Mouse (Mus musculus): ENCODE results near the gene Mapk1.
A peak's percentile ranks its signal among the peaks of the same experiment; 100 is the strongest.
"Not testable (repeated sequence)": the region's sequence is repeated elsewhere in the genome, so short reads cannot be mapped to it uniquely, and the experiment has no call there.

The Mapk1 gene

GRCm38 (mm10) chr16:16983131-16983533 lies at the start of gene Mapk1:
Gene Mapk1 (plus strand): TSS chr16:16983382.
- peak; percentile 91 for DNase-seq (ENCODE audit: low spot score)

DNA sequence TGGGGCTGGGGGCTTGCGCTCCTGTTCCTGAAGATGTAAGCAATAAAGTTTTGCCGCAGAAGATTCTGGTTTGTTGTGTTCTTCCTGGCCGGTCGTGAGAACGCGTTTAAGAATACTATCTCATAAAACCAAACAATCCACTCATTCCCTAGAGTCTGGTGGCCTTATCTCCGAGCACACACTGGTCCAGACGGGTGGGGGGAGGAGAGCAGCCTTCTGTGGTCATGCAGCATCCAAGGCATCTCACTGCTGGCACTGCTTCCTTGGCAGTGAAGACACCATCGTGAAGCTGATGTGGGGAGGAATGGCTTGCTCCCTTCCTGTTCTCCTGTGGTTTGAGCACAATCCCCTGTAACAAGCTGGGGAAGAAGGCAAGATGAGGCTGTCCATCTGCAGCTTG lies 43.6 kb upstream of the Mapk1 start:
- no peak for DNase-seq (ENCODE audit: low spot score)

DNA sequence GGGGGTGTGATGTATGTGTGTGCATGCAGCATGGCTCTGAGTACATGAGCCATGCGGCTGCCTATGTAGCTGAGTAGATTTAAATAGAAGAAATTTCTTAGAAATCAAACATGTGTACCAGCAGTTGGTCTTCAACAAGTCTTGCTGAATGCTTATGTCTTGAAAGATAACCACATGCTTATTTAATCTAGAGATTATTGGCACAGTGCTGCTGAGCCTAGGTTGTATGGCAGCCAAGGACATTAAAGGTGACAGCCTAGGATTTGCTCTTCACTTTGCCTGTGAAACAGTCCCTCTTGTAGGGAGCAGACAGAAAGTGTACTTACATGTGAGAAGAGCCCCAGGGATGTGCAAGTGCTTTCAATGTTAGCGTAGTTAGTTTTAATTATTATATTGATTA lies 42.1 kb upstream of the Mapk1 start:
- DNase-seq (ENCODE audit: low spot score) = no peak

DNA sequence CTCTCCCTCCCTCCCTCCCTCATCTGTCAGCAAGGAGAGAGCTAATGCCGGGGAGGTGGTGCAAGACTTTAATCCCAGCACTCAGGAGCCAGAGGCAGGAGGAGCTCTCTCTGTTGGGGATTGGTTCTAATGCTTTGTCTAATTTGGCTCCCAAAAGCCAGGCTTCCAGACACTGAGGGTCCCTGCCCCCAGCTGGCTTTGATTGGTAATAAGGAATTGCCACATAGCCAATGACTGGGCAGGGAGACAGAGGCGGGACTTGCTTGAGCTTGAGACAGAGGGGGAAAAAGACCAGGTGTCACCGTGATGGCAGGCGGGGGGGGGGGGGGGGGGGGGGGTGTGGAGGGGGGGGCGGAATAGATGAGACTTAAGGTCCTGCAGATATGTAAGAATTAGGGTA lies 24.6 kb upstream of the Mapk1 start:
- no peak for DNase-seq (ENCODE audit: low spot score)

- no peak for DNase-seq (ENCODE audit: low spot score)
Measured at GRCm38 (mm10) chr16:16959907-16960306, 23.3 kb upstream of the Mapk1 start.

- no peak for DNase-seq (ENCODE audit: low spot score)
Measured at GRCm38 (mm10) chr16:16965149-16965548, 18.0 kb upstream of the Mapk1 start.

DNA sequence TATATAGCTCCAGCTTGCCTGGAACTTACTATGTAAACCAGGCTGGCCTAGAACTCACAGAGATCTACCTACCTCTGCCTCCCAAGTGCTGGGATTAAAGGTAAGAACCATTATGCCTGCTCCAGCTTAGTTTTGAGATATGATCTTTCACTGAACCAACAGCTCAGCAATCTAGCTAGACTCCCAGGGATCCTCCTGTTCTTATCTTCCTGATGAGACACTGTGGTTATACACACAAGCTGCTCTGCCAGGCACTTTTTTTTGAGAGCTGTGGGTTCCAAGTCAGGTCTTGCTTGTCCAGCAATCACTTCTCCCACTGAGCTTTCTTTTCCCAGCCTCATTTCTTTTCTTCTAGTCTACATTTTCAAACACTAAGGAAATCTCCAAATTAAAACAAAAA lies 16.9 kb upstream of the Mapk1 start:
- DNase-seq (ENCODE audit: low spot score) = no peak

- no peak for DNase-seq (ENCODE audit: low spot score)
Measured at GRCm38 (mm10) chr16:16978061-16978460, 5.1 kb upstream of the Mapk1 start.

DNA sequence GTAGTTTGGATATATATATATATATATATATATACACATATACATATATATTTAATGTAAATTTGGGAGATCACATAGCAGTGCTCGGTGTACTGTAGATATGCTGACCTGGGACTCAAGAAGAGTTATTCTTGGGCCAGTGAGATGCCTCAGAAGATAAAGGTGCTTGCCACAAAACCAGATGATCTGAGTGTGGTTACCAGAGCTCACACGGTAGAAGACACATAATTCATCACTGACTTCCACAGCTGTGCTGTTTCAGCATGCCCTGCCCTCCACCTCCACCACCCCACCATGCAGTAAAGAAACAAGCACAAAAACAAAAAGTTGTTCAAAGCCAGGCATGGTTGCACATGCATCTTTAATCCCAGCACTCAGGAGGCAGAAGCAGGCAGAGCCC lies 4.4 kb upstream of the Mapk1 start:
- DNase-seq (ENCODE audit: low spot score) = no peak

GRCm38 (mm10) chr16:16982636-16983035 lies 546 bp upstream of the Mapk1 start:
- no peak for DNase-seq (ENCODE audit: low spot score)

DNA sequence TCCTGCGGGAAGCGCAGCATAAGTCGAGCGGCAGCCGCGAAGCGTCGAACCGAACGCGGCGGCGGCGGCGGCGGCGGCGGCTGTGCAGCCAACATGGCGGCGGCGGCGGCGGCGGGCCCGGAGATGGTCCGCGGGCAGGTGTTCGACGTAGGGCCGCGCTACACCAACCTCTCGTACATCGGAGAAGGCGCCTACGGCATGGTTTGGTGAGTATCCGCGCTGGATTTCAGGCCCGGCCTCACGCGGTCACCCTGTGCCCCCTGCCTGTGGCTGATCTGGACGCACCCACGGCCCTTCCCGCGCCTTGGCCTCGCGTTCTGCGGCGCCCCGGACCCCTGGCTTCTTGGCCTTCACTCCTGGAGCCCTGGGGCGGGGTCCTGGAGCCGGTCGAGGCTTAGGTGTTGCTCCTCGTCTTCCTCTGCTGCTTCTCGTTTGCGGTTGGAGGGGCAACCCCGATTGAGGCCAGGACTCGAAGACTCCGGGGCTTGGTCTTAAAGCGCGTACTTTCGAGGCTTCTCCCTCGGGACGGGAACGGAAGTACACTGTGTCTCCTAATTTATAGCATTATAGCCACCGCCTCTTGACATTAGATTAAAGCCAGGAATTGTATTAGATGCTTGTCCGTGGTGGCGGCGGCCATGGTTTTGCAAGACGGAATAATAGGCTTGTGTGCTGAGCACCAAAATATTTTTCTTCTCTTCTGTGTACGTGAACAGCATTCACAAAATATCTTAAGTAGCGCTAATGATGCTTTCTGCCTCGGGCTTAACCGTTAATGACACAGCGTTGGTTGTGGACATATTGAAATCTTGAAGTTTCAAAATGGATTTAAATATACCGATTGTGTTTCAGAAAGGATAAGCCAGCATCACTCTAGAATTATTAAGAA lies 596 bp downstream of the Mapk1 start:
- DNase-seq (ENCODE audit: low spot score) = peak; percentile 47

- no peak for DNase-seq (ENCODE audit: low spot score)
Measured at GRCm38 (mm10) chr16:16984423-16984941, 1.3 kb downstream of the Mapk1 start.

- no peak for DNase-seq (ENCODE audit: low spot score)
Measured at GRCm38 (mm10) chr16:16987248-16987647, 4.1 kb downstream of the Mapk1 start.

DNA sequence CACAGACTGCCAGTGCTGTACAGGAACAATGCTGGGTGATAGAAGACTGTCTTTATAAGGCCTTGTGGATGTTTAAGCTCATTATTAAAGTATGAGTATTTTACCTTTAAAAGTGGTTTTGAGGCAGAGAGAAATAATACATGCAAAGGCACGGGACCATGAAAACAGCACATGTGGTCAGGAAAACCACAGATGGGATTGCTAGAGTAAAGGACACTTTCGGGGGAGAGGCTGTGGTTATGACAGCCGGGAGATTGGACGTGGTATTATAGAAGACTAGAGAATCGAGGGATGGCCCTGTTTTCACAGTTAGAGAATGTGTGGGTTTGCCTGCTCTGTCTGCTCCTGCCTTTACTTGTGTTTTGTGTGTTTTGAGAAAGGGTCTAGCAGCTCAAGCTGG lies 5.7 kb downstream of the Mapk1 start:
- no peak for DNase-seq (ENCODE audit: low spot score)

- DNase-seq (ENCODE audit: low spot score) = no peak
Measured at GRCm38 (mm10) chr16:16990021-16990420, 6.8 kb downstream of the Mapk1 start.

DNA sequence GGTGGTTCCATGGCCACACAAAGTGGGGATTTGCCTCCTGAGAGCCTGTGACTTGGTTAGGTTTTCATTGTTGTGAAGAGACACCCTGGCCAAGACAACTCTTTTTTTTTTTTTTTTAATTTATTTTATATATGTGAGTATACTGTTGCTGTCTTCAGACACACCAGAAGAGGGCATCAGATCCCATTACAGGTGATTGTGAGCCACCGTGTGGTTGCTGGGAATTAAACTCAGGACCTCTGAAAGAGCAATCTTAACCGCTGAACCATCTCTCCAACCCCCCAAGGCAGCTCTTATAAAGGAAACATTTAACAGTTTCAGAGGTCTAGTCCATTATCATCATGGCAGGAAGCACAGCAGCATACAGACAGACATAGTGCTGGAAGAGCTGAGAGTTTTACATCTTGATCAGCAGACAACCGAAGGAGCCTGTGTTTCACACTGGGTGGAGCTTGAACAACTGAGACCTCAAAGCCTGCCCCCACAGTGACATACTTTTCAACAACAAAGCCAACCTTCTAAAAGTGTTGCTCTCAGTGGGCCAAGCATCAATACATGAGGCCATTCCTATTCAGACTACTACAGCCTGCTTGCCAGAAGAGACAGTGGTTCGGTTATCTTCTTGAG lies 11.4 kb downstream of the Mapk1 start:
- no peak for DNase-seq (ENCODE audit: low spot score)

- not testable (repeated sequence) for DNase-seq (ENCODE audit: low spot score)
Measured at GRCm38 (mm10) chr16:16996121-16996729, 13.0 kb downstream of the Mapk1 start.

DNA sequence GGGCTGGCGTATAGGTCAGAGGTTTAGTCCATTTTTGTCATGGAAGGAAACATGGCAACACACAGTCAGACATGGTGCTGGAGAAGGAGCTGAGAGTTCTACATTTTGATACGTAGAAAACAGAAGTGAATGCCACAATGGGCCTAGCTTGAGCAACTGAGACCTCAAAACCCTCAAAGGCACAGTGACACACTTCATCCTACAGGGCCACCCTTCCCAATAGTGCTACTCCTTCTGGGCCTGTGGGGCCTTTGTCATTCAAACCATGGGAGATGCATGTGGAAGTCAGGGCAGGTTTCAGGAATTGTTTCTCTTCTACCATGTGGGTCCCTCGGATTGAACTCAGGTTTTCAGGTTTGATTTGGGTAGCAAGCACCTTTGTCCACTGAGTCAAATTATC lies 17.9 kb downstream of the Mapk1 start:
- no peak for DNase-seq (ENCODE audit: low spot score)

GRCm38 (mm10) chr16:17007070-17007469 lies 23.9 kb downstream of the Mapk1 start:
- no peak for DNase-seq (ENCODE audit: low spot score)

GRCm38 (mm10) chr16:17010036-17010435 lies 26.9 kb downstream of the Mapk1 start:
- DNase-seq (ENCODE audit: low spot score) = no peak

GRCm38 (mm10) chr16:17012583-17012982 lies 29.4 kb downstream of the Mapk1 start:
- no peak for DNase-seq (ENCODE audit: low spot score)

- no peak for DNase-seq (ENCODE audit: low spot score)
Measured at GRCm38 (mm10) chr16:17015111-17015852, 32.1 kb downstream of the Mapk1 start.

Measured in urinary bladder, postnatal 25 days (tissue).